Mouse (Mus musculus) c-Kit-positive CD71-positive TER-119-negative erythroid progenitor cells, embryonic 14.5 days (primary cell): Measurements from ENCODE around the gene Fmnl2.

Source experiments
- DNase-seq: peaks from one replicate; pipeline ENCODE4 v3.0.0-alpha.2; 2013; ENCODE audit warnings: low read depth

Gene Fmnl2

DNA sequence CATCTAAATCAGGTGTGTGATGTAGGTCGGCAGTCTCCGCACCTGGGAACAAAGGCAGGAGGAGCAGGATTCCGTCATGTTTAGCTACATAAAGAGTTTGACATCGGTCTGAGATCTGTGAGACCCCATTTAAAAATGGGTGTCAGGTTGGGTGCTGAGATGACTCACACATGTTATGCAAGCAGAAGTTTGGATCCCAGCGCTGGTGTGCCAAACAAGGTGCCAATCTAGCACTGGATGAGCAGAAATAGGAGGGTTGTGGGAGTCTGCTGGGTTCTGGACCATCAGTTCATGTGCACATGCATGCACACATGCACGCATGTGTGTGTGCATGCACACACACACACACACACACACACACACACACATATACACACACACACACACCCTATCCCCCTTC lies 129.4 kb downstream of the Fmnl2 start:
- DNase-seq = no peak

- DNase-seq = no peak
Observed at GRCm38 (mm10) chr2:52987637-52988295, 130.1 kb downstream of the Fmnl2 start.

- DNase-seq = no peak
Observed at GRCm38 (mm10) chr2:52989316-52989715, 131.7 kb downstream of the Fmnl2 start.

- DNase-seq = no peak
Observed at GRCm38 (mm10) chr2:52990874-52991687, 133.4 kb downstream of the Fmnl2 start.

- no peak for DNase-seq
Observed at GRCm38 (mm10) chr2:52991688-52992194, 134.1 kb downstream of the Fmnl2 start.

- DNase-seq = no peak
Observed at GRCm38 (mm10) chr2:52993241-52993640, 135.6 kb downstream of the Fmnl2 start.

DNA sequence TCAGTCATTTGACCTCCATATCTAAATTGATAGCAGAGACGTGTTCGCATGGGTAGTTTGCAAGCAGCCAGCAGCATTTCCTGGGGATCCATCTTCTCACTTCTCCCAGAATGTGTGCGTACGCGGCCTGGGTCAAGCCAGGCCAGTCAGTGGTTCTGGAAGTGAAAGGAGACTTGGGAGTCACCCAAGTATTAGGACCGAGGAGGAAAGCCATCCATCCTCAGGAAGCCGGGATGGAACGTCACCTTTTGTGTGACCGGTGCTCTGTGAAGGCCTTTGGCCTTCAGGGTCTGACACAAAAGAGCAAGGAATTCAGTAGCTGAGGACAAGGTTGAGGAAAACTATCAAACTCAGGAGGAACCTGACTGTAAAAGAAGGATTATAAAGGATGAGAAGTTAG lies 136.9 kb downstream of the Fmnl2 start:
- DNase-seq = no peak

- no peak for DNase-seq
Observed at GRCm38 (mm10) chr2:52997955-52998750, 140.5 kb downstream of the Fmnl2 start.

DNA sequence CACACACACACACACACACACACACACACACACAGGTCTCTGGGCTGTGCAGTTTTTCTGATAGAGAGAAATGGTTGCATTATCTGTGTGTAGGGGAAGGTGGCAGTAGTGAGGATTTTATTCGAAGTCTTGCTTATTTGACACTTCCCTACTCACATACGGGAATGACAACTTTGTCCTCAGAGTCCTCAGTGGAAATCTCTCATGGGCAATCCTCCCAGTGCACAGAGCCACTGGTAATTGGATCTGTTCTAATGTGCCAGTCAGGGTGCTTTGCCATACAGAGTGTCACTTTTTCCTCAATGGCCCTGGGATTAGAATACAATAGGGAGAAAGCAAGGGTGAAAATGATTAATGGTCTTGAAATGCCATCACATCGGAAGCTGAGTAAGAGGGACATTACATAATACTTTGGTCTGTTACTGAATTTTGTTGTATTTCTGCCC lies 141.9 kb downstream of the Fmnl2 start:
- no peak for DNase-seq

GRCm38 (mm10) chr2:53000446-53000845 lies 142.8 kb downstream of the Fmnl2 start:
- DNase-seq = no peak

- DNase-seq = no peak
Observed at GRCm38 (mm10) chr2:53006161-53006560, 148.5 kb downstream of the Fmnl2 start.

DNA sequence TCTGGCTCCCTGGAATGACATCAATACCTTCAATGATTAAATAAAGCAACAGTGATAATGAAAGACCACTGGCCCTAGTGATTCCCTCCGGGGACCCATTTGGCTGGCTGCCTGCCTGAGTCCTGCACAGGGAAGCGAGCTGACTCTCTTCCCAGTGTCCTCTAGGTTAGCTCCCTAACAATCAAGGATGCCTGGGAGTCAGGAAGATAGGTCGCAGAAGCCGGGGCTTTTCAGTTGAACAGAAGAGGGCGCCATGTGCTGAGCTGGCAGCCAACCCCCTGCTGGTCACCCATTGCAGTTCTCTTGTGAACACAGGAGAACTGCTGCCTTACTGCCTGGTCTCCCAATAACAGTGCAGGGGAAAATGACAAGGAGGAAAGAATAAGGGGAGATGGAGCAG lies 149.5 kb downstream of the Fmnl2 start:
- DNase-seq = no peak

DNA sequence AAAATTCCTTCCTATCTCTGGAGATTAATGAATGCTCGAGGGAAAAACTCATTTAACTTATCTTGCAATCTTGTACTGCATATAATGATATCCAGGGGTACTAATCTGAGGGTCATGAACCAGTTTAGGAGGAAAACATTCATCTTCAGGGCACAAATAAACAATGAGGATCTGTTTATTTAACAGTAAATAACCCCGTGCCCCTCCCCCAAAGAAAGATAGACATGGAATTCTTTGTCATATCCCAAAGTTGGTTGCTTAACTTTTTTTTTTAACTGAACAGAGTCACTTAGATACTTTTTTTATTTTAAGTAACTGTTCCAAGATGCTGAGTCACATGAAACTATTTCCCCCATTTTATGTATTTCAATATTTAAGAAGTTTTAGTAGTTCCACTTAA lies 155.4 kb downstream of the Fmnl2 start:
- DNase-seq = no peak

DNA sequence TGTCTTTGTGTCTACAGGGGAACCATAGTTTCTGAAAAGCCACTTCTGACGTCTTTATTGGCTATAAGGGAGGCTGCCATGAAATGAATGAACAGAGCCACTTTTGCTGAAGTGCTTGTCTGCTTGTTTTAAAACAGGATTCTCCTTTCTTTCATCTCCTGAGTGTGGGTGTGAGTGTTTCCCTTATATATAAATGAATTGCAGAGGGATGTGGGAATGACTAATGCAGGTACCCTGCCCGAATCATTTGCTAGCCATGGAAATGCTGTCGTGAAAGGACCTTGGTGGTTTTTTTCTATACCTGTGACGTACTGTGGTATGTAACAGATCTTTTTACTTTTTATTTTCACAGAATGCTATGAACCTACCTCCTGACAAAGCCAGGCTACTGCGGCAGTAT lies 156.8 kb downstream of the Fmnl2 start:
- DNase-seq = no peak

GRCm38 (mm10) chr2:53022982-53023381 lies 165.3 kb downstream of the Fmnl2 start:
- no peak for DNase-seq

GRCm38 (mm10) chr2:53026056-53026769 lies 168.6 kb downstream of the Fmnl2 start:
- no peak for DNase-seq

- no peak for DNase-seq
Observed at GRCm38 (mm10) chr2:53028868-53029267, 171.2 kb downstream of the Fmnl2 start.

DNA sequence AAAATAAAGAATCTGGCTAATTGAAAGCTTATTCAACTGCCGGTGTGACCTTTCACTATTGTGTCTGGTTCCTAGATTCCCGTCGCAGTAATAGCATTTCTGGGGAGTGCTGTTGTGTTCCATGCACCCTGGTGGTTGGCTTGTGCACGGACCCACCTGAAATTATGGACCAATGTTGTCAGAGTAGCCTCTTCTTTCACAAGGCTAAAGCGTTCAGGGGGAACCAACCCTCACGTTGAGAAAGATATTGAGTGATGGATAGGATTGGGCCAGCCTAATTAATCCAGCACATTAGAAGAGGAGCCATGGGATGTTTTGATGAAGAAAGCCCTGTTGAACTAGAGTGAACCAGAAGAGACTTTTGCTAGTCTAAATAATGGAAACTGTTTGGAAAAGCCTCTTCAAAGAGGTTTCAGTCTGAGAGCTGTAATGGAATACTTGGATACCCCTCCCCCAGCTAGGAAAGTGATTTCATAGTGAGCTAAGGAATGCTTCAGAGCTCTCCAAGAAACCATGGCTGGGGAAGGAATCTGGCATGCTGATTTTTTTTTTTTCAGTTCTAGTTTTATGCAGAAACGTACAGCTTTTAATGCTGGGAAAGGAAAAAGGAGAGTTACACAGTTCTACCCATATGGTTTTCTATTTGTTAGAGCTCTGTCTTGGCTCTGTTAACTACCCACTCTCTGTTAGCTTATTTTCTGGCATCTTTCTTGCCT lies 172.2 kb downstream of the Fmnl2 start:
- DNase-seq = no peak

DNA sequence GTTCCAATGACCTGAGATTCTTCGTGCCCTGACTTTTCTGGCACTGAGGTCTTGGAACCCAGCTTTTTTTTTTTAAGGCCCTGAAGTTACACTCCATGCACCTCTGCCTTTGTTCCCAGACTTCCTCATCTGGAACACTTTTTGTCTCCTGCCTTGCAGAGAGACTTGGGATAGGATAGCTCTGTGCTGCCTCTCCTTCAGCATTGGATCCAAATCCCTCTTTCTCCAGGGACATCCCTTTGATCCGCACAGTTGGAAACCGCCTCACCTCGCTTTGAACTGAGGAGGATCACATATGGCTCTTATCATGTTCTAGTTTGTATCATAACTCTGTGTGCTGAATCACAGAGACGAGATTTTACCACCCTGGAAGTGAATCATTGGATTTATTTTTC lies 172.8 kb downstream of the Fmnl2 start:
- DNase-seq = no peak

GRCm38 (mm10) chr2:53038253-53038652 lies 180.6 kb downstream of the Fmnl2 start:
- no peak for DNase-seq

GRCm38 (mm10) chr2:53038737-53039136 lies 181.1 kb downstream of the Fmnl2 start:
- no peak for DNase-seq
